Mouse (Mus musculus): ENCODE measurements around the gene Olfr807. TPM values are rescaled to one million over a fixed set of nuclear protein-coding genes. Genes with fewer than 3 reads are reported as not detected.

The Olfr807 gene
- not detected in 2 replicates for total RNA-seq (2017)

DNA sequence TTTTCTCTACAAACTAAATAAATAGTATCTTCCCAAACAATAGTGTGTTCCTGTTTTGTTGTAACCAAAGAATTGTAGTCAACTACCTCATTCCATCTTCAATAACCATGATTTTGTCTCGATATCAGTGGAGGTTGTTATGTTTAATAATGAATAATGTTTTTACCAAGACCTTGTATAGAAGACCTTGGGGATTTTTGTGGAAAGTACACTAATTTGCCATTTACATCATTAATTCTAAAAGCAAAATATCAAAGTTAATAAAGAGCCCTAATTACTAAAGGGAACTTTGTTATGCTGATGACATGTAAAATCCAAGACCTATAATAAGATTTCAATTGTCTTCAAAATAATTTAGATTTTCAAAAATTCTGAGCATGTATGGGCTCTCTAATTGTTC is at the start of gene Olfr807:
Olfr807 (minus strand) TSS at position 101 of the 400 bp plus-strand sequence.
- no peak for ATAC-seq (replicated peaks in 1 of 2; ENCODE audit: insufficient read depth in 1 of 2, low FRiP score in 2 of 2, low TSS enrichment in 1 of 2, low read depth in 1 of 2, poor library complexity in 2 of 2, severe bottlenecking in 2 of 2)

DNA sequence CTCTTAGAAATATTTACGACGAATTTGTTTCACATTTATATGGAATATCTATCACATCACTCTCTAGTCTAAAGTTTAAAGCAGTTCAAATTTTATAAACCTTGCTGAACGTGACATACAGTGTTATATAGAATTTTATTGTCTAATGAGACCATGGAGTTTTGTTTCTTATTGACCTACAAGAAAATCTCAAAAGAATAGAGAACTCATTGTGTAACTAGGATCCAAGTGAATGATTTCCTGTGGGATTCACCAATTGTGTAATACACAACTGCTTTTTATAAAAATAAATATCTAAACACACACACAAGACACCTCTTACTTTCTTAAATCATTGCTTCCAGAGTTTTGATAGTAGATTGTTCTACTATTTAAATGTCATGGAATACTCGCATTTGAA is 46.7 kb upstream of the Olfr807 start, which contains the start of gene Olfr811:
Olfr811 (minus strand) TSS at position 101 of the 400 bp plus-strand sequence.
- ATAC-seq (replicated peaks in 1 of 2; ENCODE audit: insufficient read depth in 1 of 2, low FRiP score in 2 of 2, low TSS enrichment in 1 of 2, low read depth in 1 of 2, poor library complexity in 2 of 2, severe bottlenecking in 2 of 2): no peak

DNA sequence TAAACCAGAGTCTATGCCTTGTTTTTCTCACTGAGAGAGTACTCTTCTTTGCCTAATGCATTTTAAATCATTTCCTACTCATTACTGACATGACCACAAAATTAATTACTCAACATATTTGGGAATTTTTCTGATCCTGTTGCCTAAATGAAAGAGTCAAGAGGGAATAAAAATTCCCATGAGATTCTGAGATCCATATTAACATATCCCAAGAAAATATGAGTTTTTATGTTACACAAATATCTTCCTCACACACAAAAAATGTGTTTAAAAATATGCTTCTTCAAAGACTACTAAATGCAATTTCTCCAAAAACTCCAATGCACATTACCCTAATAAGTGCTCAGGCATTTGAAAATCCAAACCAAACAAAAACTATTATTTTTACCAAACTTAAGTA is 37.2 kb upstream of the Olfr807 start, which contains the start of gene Olfr810:
Olfr810 (minus strand) TSS at position 101 of the 400 bp plus-strand sequence.
- ATAC-seq (replicated peaks in 1 of 2; ENCODE audit: insufficient read depth in 1 of 2, low FRiP score in 2 of 2, low TSS enrichment in 1 of 2, low read depth in 1 of 2, poor library complexity in 2 of 2, severe bottlenecking in 2 of 2): no peak

DNA sequence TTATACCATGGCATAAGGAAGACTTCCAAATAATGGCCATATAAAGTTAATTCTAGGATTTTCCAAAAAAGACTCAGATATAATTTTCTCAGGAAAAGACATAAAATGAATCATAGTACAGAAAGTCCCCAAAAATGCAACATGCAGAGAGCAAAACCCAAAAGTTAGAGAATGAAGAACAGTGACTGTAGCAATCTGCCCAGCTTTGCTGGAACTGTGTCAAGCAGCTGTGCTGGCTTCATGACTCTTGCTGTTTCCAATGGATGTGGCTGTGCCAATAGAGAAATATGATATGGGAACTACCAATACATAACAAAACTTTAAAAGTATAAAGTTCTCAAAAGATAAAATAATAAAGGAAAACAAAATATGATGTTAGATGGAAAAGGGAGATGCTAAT is 20.5 kb upstream of the Olfr807 start:
- ATAC-seq (replicated peaks in 1 of 2; ENCODE audit: insufficient read depth in 1 of 2, low FRiP score in 2 of 2, low TSS enrichment in 1 of 2, low read depth in 1 of 2, poor library complexity in 2 of 2, severe bottlenecking in 2 of 2): no peak

DNA sequence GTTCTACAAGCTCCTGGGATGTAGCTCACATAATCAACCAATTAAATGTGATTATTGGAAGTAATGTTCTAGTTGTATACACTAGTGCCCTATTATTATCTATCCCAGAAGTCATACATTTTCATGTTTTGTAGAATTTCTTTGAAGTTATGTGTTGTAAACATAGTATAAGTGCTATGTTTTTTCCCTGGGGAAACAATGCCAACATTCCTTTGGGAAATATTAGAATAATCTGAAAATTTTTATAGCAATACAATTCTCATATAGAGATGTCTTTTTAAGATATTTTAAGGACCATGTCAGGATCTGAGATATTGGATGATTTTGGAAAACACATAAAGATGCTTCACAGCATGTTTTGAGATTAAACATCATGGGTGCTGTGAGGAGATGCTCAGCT is 16.7 kb upstream of the Olfr807 start, which contains the start of gene Olfr809:
Olfr809 (plus strand) TSS at position 301 of the 400 bp plus-strand sequence.
- ATAC-seq (replicated peaks in 1 of 2; ENCODE audit: insufficient read depth in 1 of 2, low FRiP score in 2 of 2, low TSS enrichment in 1 of 2, low read depth in 1 of 2, poor library complexity in 2 of 2, severe bottlenecking in 2 of 2): no peak

DNA sequence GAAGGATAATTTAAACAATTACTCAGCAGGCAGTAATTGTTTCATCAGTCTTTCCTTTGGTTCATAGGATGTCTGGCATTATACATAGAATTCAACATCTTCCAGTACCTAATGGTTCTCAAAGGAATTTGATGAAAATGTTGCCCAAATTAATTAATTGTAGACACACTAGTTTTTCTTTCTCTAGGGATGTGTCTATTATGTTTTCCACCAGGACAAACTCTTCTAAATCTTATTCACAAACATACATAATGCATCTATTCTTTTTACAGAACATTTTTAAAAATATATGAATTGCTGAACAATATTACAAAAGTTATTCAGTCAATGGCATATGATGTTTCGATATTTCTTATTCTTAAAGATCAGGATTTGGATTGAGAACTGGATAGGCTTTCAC is 7.6 kb upstream of the Olfr807 start, which contains the start of gene Olfr808:
Olfr808 (plus strand) TSS at position 301 of the 400 bp plus-strand sequence.
- ATAC-seq (replicated peaks in 1 of 2; ENCODE audit: insufficient read depth in 1 of 2, low FRiP score in 2 of 2, low TSS enrichment in 1 of 2, low read depth in 1 of 2, poor library complexity in 2 of 2, severe bottlenecking in 2 of 2): no peak

DNA sequence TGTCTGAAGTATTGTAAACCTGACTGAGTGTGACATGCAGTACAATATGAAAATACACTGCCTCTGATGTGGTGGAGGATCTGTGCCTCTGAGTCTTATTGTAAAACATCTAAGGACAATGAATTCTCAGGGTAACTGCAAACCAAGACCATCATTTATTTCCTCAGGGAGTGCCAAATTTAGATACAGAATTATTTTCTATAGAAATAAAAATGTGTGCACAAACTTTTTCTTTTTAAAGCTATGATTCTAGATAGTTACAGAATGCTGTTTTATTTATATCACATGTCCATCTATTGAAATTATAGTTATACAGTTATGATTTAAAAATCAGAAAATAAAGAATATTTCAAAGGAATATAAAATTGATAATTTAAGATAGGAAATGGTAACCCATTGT is 15.8 kb downstream of the Olfr807 start, which contains the start of gene Olfr806:
Olfr806 (minus strand) TSS at position 101 of the 400 bp plus-strand sequence.
- ATAC-seq (replicated peaks in 1 of 2; ENCODE audit: insufficient read depth in 1 of 2, low FRiP score in 2 of 2, low TSS enrichment in 1 of 2, low read depth in 1 of 2, poor library complexity in 2 of 2, severe bottlenecking in 2 of 2): no peak

DNA sequence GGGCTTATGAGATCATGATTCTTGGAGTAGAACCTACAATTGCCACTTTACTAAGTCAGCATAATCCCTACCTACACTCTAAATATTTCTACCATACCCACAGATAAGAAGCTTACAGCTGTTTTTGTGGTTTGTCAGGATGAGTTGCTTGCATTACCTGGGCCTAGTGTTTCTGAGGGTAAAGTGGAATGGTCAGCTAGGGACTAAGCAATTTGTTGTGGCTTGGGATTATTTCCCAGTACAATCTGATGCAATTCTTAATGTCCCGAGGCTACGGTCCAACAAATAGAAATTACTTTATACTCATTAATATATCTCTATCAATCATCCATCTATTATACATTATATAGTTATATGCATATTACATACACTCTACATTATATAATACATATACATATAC is 28.3 kb downstream of the Olfr807 start, which contains the start of gene Olfr805:
Olfr805 (minus strand) TSS at position 101 of the 400 bp plus-strand sequence.
- no peak for ATAC-seq (replicated peaks in 1 of 2; ENCODE audit: insufficient read depth in 1 of 2, low FRiP score in 2 of 2, low TSS enrichment in 1 of 2, low read depth in 1 of 2, poor library complexity in 2 of 2, severe bottlenecking in 2 of 2)

Other genes with a start within 250 kb of the Olfr807 start
- not detected in 2 replicates for gene Olfr791, start 236.0 kb downstream of the Olfr807 start, total RNA-seq (2017)
- gene Olfr792, start 218.6 kb downstream of the Olfr807 start, total RNA-seq (2017): not detected in 2 replicates
- gene Olfr794, start 190.1 kb downstream of the Olfr807 start, total RNA-seq (2017): not detected in 2 replicates
- not detected in 2 replicates for gene Olfr796, start 145.2 kb downstream of the Olfr807 start, total RNA-seq (2017)
- gene Olfr798, start 129.9 kb downstream of the Olfr807 start, total RNA-seq (2017): not detected in 2 replicates
- gene Olfr799, start 120.3 kb downstream of the Olfr807 start, total RNA-seq (2017): not detected in 2 replicates
- gene Olfr800, start 100.1 kb downstream of the Olfr807 start, total RNA-seq (2017): 0.25 TPM in 1 of 2 replicates, not detected in the other
- gene Olfr801, start 83.9 kb downstream of the Olfr807 start, total RNA-seq (2017): not detected in 2 replicates
- not detected in 2 replicates for gene Olfr802, start 69.6 kb downstream of the Olfr807 start, total RNA-seq (2017)
- gene Olfr803, start 63.5 kb downstream of the Olfr807 start, total RNA-seq (2017): not detected in 2 replicates
- gene Olfr804, start 54.6 kb downstream of the Olfr807 start, total RNA-seq (2017): not detected in 2 replicates
- not detected in 2 replicates for gene Olfr805, start 28.4 kb downstream of the Olfr807 start, total RNA-seq (2017)
- not detected in 2 replicates for gene Olfr806, start 15.9 kb downstream of the Olfr807 start, total RNA-seq (2017)
- not detected in 2 replicates for gene Olfr808, start 7.7 kb upstream of the Olfr807 start, total RNA-seq (2017)
- gene Olfr809, start 16.8 kb upstream of the Olfr807 start, total RNA-seq (2017): not detected in 2 replicates
- not detected in 2 replicates for gene Olfr810, start 37.1 kb upstream of the Olfr807 start, total RNA-seq (2017)
- gene Olfr811, start 46.6 kb upstream of the Olfr807 start, total RNA-seq (2017): not detected in 2 replicates
- gene Olfr812, start 88.3 kb upstream of the Olfr807 start, total RNA-seq (2017): not detected in 2 replicates
- not detected in 2 replicates for gene Olfr813, start 97.6 kb upstream of the Olfr807 start, total RNA-seq (2017)
- not detected in 2 replicates for gene Olfr814, start 122.1 kb upstream of the Olfr807 start, total RNA-seq (2017)
- gene Olfr815, start 148.1 kb upstream of the Olfr807 start, total RNA-seq (2017): not detected in 2 replicates
- not detected in 2 replicates for gene Olfr816, start 157.8 kb upstream of the Olfr807 start, total RNA-seq (2017)
- gene Olfr818, start 191.3 kb upstream of the Olfr807 start, total RNA-seq (2017): not detected in 2 replicates
- not detected in 2 replicates for gene Olfr819, start 209.5 kb upstream of the Olfr807 start, total RNA-seq (2017)
- not detected in 2 replicates for gene Olfr247, start 218.3 kb upstream of the Olfr807 start, total RNA-seq (2017)
- not detected in 2 replicates for gene Gm10310, start 227.3 kb upstream of the Olfr807 start, total RNA-seq (2017)